In genomic region chr8:123518667-123519066, GRCm38 (mm10) we compare ENCODE assay signal across 8 mouse cellular contexts. TPM values are rescaled to one million over a fixed set of nuclear protein-coding genes. Genes with fewer than 3 reads are reported as not detected.
DNase-seq lines count a peak whose midpoint lies in the region; ATAC-seq and TF ChIP-seq lines count a peak whose summit lies in the region.

Gas8 (plus strand) TSS chr8:123518834.

- WGBS in forebrain, embryonic 13.5 days, result under 1% methylated on average over 20 of the region's 20 CpGs
- 0% methylated on average over 20 of the region's 20 CpGs for WGBS in neural tube, embryonic 15.5 days

- TF ChIP-seq EP300 in ES-Bruce4 (IDR thresholded peaks at IDR 0.05; ENCODE audit: insufficient read depth, low read depth, low read length), result no peak

- H3K27me3 ChIP-seq in ES-Bruce4 (ENCODE audit: control insufficient read depth, insufficient read depth, low read length, poor library complexity, severe bottlenecking), result 0 out of 2 replicates have a peak, but pooled peaks cover 7% of the 10 kb centered on the region
- peaks cover 7% of the 10 kb centered on the region; the same call in 1 of the 2 replicates for H3K27me3 ChIP-seq in forebrain, embryonic 13.5 days
- 0 out of 2 replicates have a peak, but pooled peaks cover 3% of the 10 kb centered on the region for H3K27me3 ChIP-seq in neural tube, embryonic 15.5 days (replicated peaks)

- peak within 1 kb of the TSS; percentile 47 for H3K9ac ChIP-seq in ES-Bruce4 (ENCODE audit: low read depth, poor library complexity, severe bottlenecking)
- H3K9ac ChIP-seq in forebrain, embryonic 13.5 days, result peak within 1 kb of the TSS; percentile 92
- H3K9ac ChIP-seq in neural tube, embryonic 15.5 days (replicated peaks), result peak within 1 kb of the TSS; percentile 83

- DNase-seq in heart, postnatal 14 days, result peak; percentile 87 to 91
- peak; percentile 93 for DNase-seq in layer of hippocampus, adult 11-12 months (ENCODE audit: low spot score)
- peak; percentile 90 to 93 for DNase-seq in lung, adult 18-20 months
- peak; percentile 87 for DNase-seq in testis, postnatal 14 days (ENCODE audit: low spot score)

- H3K36me3 ChIP-seq in ES-Bruce4 (ENCODE audit: control insufficient read depth, insufficient read depth, low read length, poor library complexity, severe bottlenecking), result no peaks in the 10 kb centered on the region
- peaks cover 30% of the 10 kb centered on the region for H3K36me3 ChIP-seq in forebrain, embryonic 13.5 days (ENCODE audit: poor library complexity, severe bottlenecking)
- H3K36me3 ChIP-seq in neural tube, embryonic 15.5 days, result peaks cover 28% of the 10 kb centered on the region

- peak within 1 kb of the TSS; percentile 72 for H3K4me3 ChIP-seq in ES-Bruce4 (ENCODE audit: low read depth, low read length)
- H3K4me3 ChIP-seq in forebrain, embryonic 13.5 days, result peak within 1 kb of the TSS; percentile 81
- peak within 1 kb of the TSS; percentile 74 for H3K4me3 ChIP-seq in neural tube, embryonic 15.5 days (replicated peaks)

- H3K27ac ChIP-seq in ES-Bruce4 (ENCODE audit: insufficient read depth, low read length), result no peak within 1 kb of the TSS
- no peak within 1 kb of the TSS for H3K27ac ChIP-seq in forebrain, embryonic 13.5 days
- peak within 1 kb of the TSS; percentile 72 for H3K27ac ChIP-seq in neural tube, embryonic 15.5 days (replicated peaks)

- TF ChIP-seq CTCF in ES-Bruce4 (IDR thresholded peaks at IDR 0.05; ENCODE audit: low read depth, low read length), result no peak

- TF ChIP-seq POLR2A in ES-Bruce4 (IDR thresholded peaks at IDR 0.05; ENCODE audit: insufficient read depth, low read length), result no peak

- no peaks in the 10 kb centered on the region for H3K9me3 ChIP-seq in ES-Bruce4 (replicated peaks; ENCODE audit: control insufficient read depth, insufficient read depth, low read length, poor library complexity, severe bottlenecking)
- no peaks in the 10 kb centered on the region for H3K9me3 ChIP-seq in forebrain, embryonic 13.5 days (replicated peaks)
- no peaks in the 10 kb centered on the region for H3K9me3 ChIP-seq in neural tube, embryonic 15.5 days (replicated peaks)

- H3K4me1 ChIP-seq in ES-Bruce4 (ENCODE audit: control insufficient read depth, insufficient read depth, low read length), result no peaks in the 10 kb centered on the region
- peaks cover 31% of the 10 kb centered on the region for H3K4me1 ChIP-seq in forebrain, embryonic 13.5 days
- H3K4me1 ChIP-seq in neural tube, embryonic 15.5 days, result peaks cover 41% of the 10 kb centered on the region

- ATAC-seq in cerebellum, adult (ENCODE audit: insufficient number of reproducible peaks, low FRiP score, low TSS enrichment), result peak; percentile 83
- peak; percentile 93 for ATAC-seq in forebrain, embryonic 13.5 days
- ATAC-seq in neural tube, embryonic 15.5 days (ENCODE audit: low FRiP score), result peak; percentile 86

- intact Hi-C loops in heart, postnatal 14 days (cut with DNase I), result no loop called here

- peak within 1 kb of the TSS; percentile 97 for H3K4me2 ChIP-seq in forebrain, embryonic 13.5 days
- peak within 1 kb of the TSS; percentile 76 for H3K4me2 ChIP-seq in neural tube, embryonic 15.5 days

RNA-seq across cellular contexts. Expression of gene Gas8, which starts in this region (rescaled TPM):
- polyA plus RNA-seq in ES-Bruce4 (2011; ENCODE audit: insufficient read depth, insufficient read length, low read depth, missing spikeins), result 11.6 and 11.8 TPM in 2 replicates
- polyA plus RNA-seq in forebrain, embryonic 13.5 days (2015; fragmentation: Nextera tagmentation; extraction: Ambion mirVana), result 36.4 and 42.1 TPM in 2 replicates
- total RNA-seq in heart, postnatal 14 days (2021), result 1 to 10 TPM; 6.1 to 6.2 TPM
- 34.3 and 37.5 TPM in 2 replicates for polyA plus RNA-seq in neural tube, embryonic 15.5 days (2015; fragmentation: Nextera tagmentation; extraction: Ambion mirVana)
